Mouse (Mus musculus): ENCODE measurements at regions not wholly inside any gene's neighbourhood (a gene's known extent, or its start where the extent isn't known, plus 50 kb on each side); places are given as distances from the start of the nearest gene placed in this dataset.

DNA sequence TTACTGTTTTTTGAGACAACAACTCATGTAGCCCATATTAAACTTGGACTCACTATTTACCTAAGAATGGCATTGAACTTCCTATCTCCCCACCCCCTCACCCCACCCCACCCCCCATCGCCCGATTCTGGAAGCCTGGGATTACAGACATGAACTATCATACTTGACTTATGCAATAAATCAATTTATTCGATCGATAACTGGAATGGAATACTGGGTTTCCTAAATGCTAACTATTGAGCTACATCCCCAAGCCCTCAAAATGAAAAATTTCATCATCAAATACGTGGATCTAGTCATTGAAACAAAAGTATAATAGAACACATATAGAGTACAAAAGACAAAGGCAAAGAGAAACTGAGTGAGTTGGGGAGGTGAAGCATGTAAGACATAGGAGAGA is 70.1 kb upstream of the Dpyd start:
- no peak for DNase-seq (ENCODE audit: low spot score in 2 of 2)

DNA sequence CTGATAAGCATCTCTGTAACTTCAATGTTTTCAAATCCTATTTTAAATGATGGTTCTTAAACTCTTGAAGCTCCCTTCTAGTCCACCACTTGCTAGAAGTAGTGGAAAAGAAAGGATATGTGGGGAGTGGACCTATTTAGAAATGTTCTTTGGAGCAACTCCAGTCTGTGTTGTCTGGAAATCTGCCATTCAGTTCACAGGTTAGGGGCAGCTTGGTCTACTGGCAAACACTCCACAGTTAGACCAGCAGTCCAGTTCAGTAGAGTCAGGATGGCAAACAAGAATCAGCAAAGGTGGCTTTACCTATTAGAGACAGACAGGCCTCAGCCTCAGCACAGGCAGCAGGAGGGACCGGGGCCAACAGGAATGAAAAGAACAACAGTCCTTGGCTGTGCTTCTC is 67.3 kb upstream of the Dpyd start:
- DNase-seq (ENCODE audit: low spot score in 2 of 2): no peak

DNA sequence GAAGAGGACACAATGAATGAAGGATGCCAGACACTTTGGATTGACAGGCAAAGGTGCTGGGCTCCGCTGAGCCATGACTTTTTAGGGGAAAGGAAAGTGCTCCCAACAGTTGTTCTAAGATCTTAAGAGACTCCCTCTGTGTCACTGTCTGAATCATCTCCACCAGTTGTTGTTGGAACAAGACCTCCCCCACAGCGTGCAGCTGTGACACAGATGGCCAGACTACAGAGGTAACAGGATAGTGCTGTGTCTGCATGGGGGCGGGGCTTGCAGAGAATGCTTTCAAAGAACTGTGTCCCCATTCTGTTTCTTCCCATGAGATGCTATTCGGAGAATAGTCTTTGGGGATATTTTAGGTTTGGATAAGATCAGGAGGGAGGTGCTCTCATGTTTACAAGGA is 61.7 kb upstream of the Dpyd start:
- peak; percentile 78 to 83 for DNase-seq (ENCODE audit: low spot score in 2 of 2)

DNA sequence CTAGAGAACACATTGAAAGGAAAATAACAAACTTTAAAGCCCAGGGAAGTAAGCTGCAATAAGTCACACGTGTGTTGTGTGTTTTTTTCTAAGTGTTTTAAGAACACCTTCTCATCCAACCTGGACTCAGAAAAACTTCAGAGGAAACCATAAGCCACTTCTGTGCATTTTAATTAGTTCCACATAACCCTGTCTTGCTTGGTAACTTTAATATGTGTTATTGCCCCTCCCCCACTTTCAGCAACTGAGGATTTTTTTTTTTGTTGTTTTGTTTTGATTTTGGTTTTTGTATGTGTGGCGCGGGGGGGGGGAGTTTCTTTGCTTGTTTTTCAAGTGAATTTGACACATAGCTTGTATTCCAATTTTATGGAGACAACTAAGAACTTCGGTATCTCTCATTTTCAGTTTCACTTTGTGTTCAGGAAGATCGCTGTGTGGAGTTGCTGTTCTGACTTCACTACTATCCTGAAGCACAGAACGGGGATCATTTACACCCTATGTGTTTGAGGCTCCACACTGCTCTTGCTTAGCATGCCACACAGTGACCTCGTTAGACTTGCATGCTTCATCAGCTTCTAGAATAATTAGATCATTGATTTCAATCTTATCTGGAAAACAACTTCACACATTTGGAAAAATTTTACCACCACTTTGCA is 54.2 kb upstream of the Dpyd start:
- no peak for DNase-seq (ENCODE audit: low spot score in 2 of 2)

DNA sequence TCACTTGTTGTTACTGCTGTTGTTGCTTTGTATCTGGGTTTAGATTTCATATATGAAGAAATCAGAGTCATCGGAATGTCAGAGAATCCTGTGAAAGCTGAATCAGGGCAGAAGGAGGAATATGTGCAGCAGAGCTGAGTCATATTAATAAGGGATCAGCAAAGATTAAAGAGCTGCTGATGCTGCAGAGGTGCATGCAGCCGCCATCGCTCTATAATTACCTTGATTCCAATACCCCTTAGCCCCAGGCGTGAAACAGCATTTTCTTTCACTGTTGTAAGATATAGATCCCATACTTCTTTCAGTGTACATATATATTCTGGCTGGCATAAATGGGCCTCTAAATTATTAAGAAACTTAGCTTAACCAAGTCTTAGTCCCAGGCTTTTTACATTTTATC is 51.1 kb upstream of the Dpyd start:
- no peak for DNase-seq (ENCODE audit: low spot score in 2 of 2)

DNA sequence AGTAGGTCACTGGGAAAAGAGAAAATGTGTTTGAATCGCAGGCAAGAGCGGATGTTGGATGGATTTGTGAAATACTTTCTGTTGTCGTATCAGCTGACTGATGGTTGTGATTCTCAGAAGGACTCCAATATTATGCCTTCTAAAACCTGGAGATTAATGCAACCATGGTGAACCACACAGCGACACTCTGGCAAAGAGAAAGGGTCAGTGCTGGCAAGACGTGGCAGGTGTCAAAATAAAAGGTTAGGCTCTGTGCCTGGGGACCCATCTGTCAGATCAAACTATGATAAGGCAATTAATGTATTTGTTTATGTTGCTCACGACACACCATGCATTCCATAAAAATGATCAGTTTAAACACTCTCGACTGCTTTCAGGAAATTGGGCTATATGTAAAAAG is 50.0 kb upstream of the Dpyd start:
- no peak for DNase-seq (ENCODE audit: low spot score in 2 of 2)

Small RNAs in the stretch of these regions (microRNA-seq; reads per million reads assigned to microRNA genes)
- gene Gm24155: 0 to 0.25 reads per million in 2 experiments
- 5,683 to 6,058 reads per million in 2 experiments for gene Mir137

All from left cerebral cortex, adult 18-20 months (tissue).